Mouse (Mus musculus) frontal cortex, postnatal 10 days (tissue): ENCODE measurements around the gene Pdlim7.
A peak's percentile ranks its signal among the peaks of the same experiment; 100 is the strongest.

Source experiments
- DNase-seq, 2 experiments: peaks; one replicate each; pipeline ENCODE4 v3.0.0; 2022; ENCODE audit warnings: low spot score in 2 of 2, mixed read lengths in 1 of 2

Gene Pdlim7

GRCm38 (mm10) chr13:55519606-55520005 lies 6.1 kb upstream of the Pdlim7 start:
- DNase-seq, result no peak

GRCm38 (mm10) chr13:55516955-55517354 lies 3.5 kb upstream of the Pdlim7 start:
- DNase-seq, result peak in 1 of 2 experiments; percentile 85

- no peak for DNase-seq
These were observed 352 bp upstream of the Pdlim7 start for GRCm38 (mm10) chr13:55513828-55514227.

- no peak for DNase-seq
These were observed 971 bp downstream of the Pdlim7 start for GRCm38 (mm10) chr13:55512379-55513031.

GRCm38 (mm10) chr13:55511492-55511861 lies 2.0 kb downstream of the Pdlim7 start:
- DNase-seq, result no peak

GRCm38 (mm10) chr13:55510668-55511491 lies 2.6 kb downstream of the Pdlim7 start:
- DNase-seq, result no peak

- no peak for DNase-seq
These were observed 3.2 kb downstream of the Pdlim7 start for GRCm38 (mm10) chr13:55510332-55510667.

GRCm38 (mm10) chr13:55508531-55508930 lies 4.9 kb downstream of the Pdlim7 start:
- DNase-seq, result no peak

- no peak for DNase-seq
These were observed 5.6 kb downstream of the Pdlim7 start for GRCm38 (mm10) chr13:55507877-55508276.

GRCm38 (mm10) chr13:55506697-55507096 lies 6.8 kb downstream of the Pdlim7 start:
- DNase-seq, result no peak

- no peak for DNase-seq
These were observed 7.7 kb downstream of the Pdlim7 start for GRCm38 (mm10) chr13:55505810-55506209.

GRCm38 (mm10) chr13:55504390-55504789 lies 9.1 kb downstream of the Pdlim7 start:
- DNase-seq, result no peak

- DNase-seq, result no peak
These were observed 11.1 kb downstream of the Pdlim7 start for GRCm38 (mm10) chr13:55502405-55502804.

GRCm38 (mm10) chr13:55500575-55500974 lies 12.9 kb downstream of the Pdlim7 start:
- no peak for DNase-seq

GRCm38 (mm10) chr13:55498906-55499305 lies 14.6 kb downstream of the Pdlim7 start:
- DNase-seq, result no peak

- no peak for DNase-seq
These were observed 16.8 kb downstream of the Pdlim7 start for GRCm38 (mm10) chr13:55496661-55497060.

GRCm38 (mm10) chr13:55495702-55496101 lies 17.8 kb downstream of the Pdlim7 start:
- no peak for DNase-seq

- DNase-seq, result no peak
These were observed 18.4 kb downstream of the Pdlim7 start for GRCm38 (mm10) chr13:55494883-55495621.

GRCm38 (mm10) chr13:55494257-55494656 lies 19.2 kb downstream of the Pdlim7 start:
- no peak for DNase-seq

- DNase-seq, result peak in 1 of 2 experiments; percentile 61
These were observed 25.6 kb downstream of the Pdlim7 start, which contains the start of gene Dbn1 for GRCm38 (mm10) chr13:55487578-55488498. Dbn1 (minus strand) TSS chr13:55488111.

- DNase-seq, result no peak
These were observed 26.4 kb downstream of the Pdlim7 start for GRCm38 (mm10) chr13:55486916-55487577.
